14 mouse cellular contexts compared by ENCODE assay signal in genomic region chr4:59336439-59336809, GRCm38 (mm10).
DNase-seq lines count a peak whose midpoint lies in the region; ATAC-seq and TF ChIP-seq lines count a peak whose summit lies in the region.
"Had no signal": no experiment of that assay in that cellular context is flagged by ENCODE, and none has a peak within 500 bp of the region (broad histone marks: within the 10 kb centered on the region; RNA-seq: fewer than 3 reads in every experiment).

No protein-coding gene starts in this region.

- H3K9ac ChIP-seq in kidney, embryonic 16.5 days (replicated peaks; ENCODE audit: low read length), result 0 out of 2 replicates have a peak overlapping the region, but pooled peaks have one; percentile 4
- H3K9ac ChIP-seq in stomach, postnatal 0 days (ENCODE audit: low read length), result peak overlapping the region; percentile 23; the same call in 1 of the 2 replicates
- H3K9ac ChIP-seq: liver, embryonic 13.5 days; stomach, embryonic 15.5 days had no signal

- H3K27ac ChIP-seq in heart, embryonic 10.5 days, result peak overlapping the region; percentile 56; the same call in 1 of the 2 replicates
- H3K27ac ChIP-seq in kidney, embryonic 16.5 days (ENCODE audit: low read length), result peak overlapping the region; percentile 71
- peak overlapping the region; percentile 65 for H3K27ac ChIP-seq in thymus, adult 2 months (ENCODE audit: control insufficient read depth, insufficient read depth, low read length)
- H3K27ac ChIP-seq in stomach, postnatal 0 days (replicated peaks), result 0 out of 2 replicates have a peak overlapping the region, but pooled peaks have one; percentile 40
- H3K27ac ChIP-seq: hindbrain, postnatal 0 days; liver, embryonic 13.5 days; stomach, embryonic 15.5 days had no signal

- no peaks in the 10 kb centered on the region for H3K9me3 ChIP-seq in heart, embryonic 10.5 days
- no peaks in the 10 kb centered on the region for H3K9me3 ChIP-seq in kidney, embryonic 16.5 days (ENCODE audit: low read length)
- no peaks in the 10 kb centered on the region for H3K9me3 ChIP-seq in stomach, postnatal 0 days (ENCODE audit: control insufficient read depth, low read length)
- H3K9me3 ChIP-seq: G1E; liver, embryonic 13.5 days; megakaryocyte, embryonic 14.5 days; stomach, embryonic 15.5 days had no signal

- no peak for TF ChIP-seq EP300 in stomach, postnatal 0 days (optimal IDR thresholded peaks at IDR 0.05)

- H3K36me3 ChIP-seq in heart, embryonic 10.5 days, result no peaks in the 10 kb centered on the region
- H3K36me3 ChIP-seq in kidney, embryonic 16.5 days (ENCODE audit: insufficient read depth, low read length), result no peaks in the 10 kb centered on the region
- H3K36me3 ChIP-seq in thymus, adult 2 months (ENCODE audit: control insufficient read depth, insufficient read depth, low read length), result no peaks in the 10 kb centered on the region
- H3K36me3 ChIP-seq in stomach, postnatal 0 days (ENCODE audit: control insufficient read depth, insufficient read depth, low read length), result no peaks in the 10 kb centered on the region
- H3K36me3 ChIP-seq: stomach, embryonic 15.5 days had no signal

- peaks cover 22% of the 10 kb centered on the region for H3K4me1 ChIP-seq in heart, embryonic 10.5 days
- H3K4me1 ChIP-seq in kidney, embryonic 16.5 days (ENCODE audit: insufficient read depth, low read length), result peaks cover 22% of the 10 kb centered on the region
- peaks cover 64% of the 10 kb centered on the region for H3K4me1 ChIP-seq in thymus, adult 2 months (replicated peaks; ENCODE audit: control insufficient read depth, insufficient read depth, low read length)
- 0 out of 2 replicates have a peak, but pooled peaks cover 5% of the 10 kb centered on the region for H3K4me1 ChIP-seq in stomach, postnatal 0 days (replicated peaks; ENCODE audit: control insufficient read depth, insufficient read depth)

- TF ChIP-seq CTCF in thymus, adult 2 months (IDR thresholded peaks at IDR 0.05; ENCODE audit: borderline replicate concordance, control insufficient read depth, extremely low read depth, insufficient read depth, low read length, poor library complexity), result no peak
- no peak for TF ChIP-seq CTCF in stomach, postnatal 0 days (IDR thresholded peaks at IDR 0.05; ENCODE audit: low read depth)

- TF ChIP-seq POLR2A in thymus, adult 2 months (IDR thresholded peaks at IDR 0.05; ENCODE audit: control insufficient read depth, extremely low read depth, insufficient read depth, low read length, poor library complexity), result no peak

- 77% methylated on average over 7 of the region's 7 CpGs for WGBS in heart, embryonic 10.5 days
- 46% methylated on average over 7 of the region's 7 CpGs for WGBS in kidney, embryonic 16.5 days
- 84% methylated on average over 7 of the region's 7 CpGs for WGBS in thymus, adult 2 months
- WGBS in stomach, postnatal 0 days, result 77% methylated on average over 7 of the region's 7 CpGs

- DNase-seq in heart, embryonic 10.5 days (ENCODE audit: low spot score), result no peak
- no peak for DNase-seq in heart, postnatal 4 days
- DNase-seq in kidney, postnatal 10 days, result no peak
- no peak for DNase-seq in thymus, adult 2 months
- no peak for DNase-seq in thymus, adult 18-20 months
- no peak for DNase-seq in stomach, postnatal 0 days (ENCODE audit: low spot score)
- no peak for DNase-seq in layer of hippocampus, postnatal 14 days (ENCODE audit: low spot score in 2 of 2)
- DNase-seq: adrenal gland, postnatal 25 days; liver, embryonic 13.5 days had no signal

- no peak overlapping the region for H3K4me3 ChIP-seq in heart, embryonic 10.5 days
- H3K4me3 ChIP-seq in kidney, embryonic 16.5 days (ENCODE audit: low read length), result no peak overlapping the region
- no peak overlapping the region for H3K4me3 ChIP-seq in thymus, adult 2 months (ENCODE audit: control insufficient read depth, insufficient read depth, low read length)
- no peak overlapping the region for H3K4me3 ChIP-seq in stomach, postnatal 0 days (ENCODE audit: low read depth, low read length)
- H3K4me3 ChIP-seq: liver, embryonic 13.5 days; megakaryocyte, embryonic 14.5 days; stomach, embryonic 15.5 days had no signal

- no peak overlapping the region for H3K4me2 ChIP-seq in kidney, embryonic 16.5 days (replicated peaks; ENCODE audit: low read depth, low read length)
- no peak overlapping the region for H3K4me2 ChIP-seq in stomach, postnatal 0 days (replicated peaks; ENCODE audit: low read depth)
- H3K4me2 ChIP-seq: liver, embryonic 13.5 days; stomach, embryonic 15.5 days had no signal

- peak; percentile 69 for ATAC-seq in kidney, embryonic 16.5 days (ENCODE audit: low FRiP score, low TSS enrichment)
- no peak for ATAC-seq in stomach, postnatal 0 days (ENCODE audit: low FRiP score, low TSS enrichment)

- H3K27me3 ChIP-seq in heart, embryonic 10.5 days (ENCODE audit: insufficient read depth, poor library complexity, severe bottlenecking), result no peaks in the 10 kb centered on the region
- H3K27me3 ChIP-seq in kidney, embryonic 16.5 days (ENCODE audit: insufficient read depth, low read length), result no peaks in the 10 kb centered on the region
- no peaks in the 10 kb centered on the region for H3K27me3 ChIP-seq in thymus, adult 2 months (ENCODE audit: control insufficient read depth, insufficient read depth, low read length)
- no peaks in the 10 kb centered on the region for H3K27me3 ChIP-seq in stomach, postnatal 0 days (ENCODE audit: control insufficient read depth, insufficient read depth, low read length)
- H3K27me3 ChIP-seq: liver, embryonic 13.5 days; megakaryocyte, embryonic 14.5 days; stomach, embryonic 15.5 days had no signal
